Mouse (Mus musculus) CH12.LX (cell line): Measurements from ENCODE around the gene Wdr95. TPM values are rescaled to one million over a fixed set of nuclear protein-coding genes. Genes with fewer than 3 reads are reported as not detected.

Experiments used
- DNase-seq: peaks from one replicate; pipeline ENCODE4 v3.0.0-alpha.2; 2013; ENCODE audit errors: extremely low read depth
- H3K27ac ChIP-seq: 2 replicates; pipeline ENCODE4 v1.5.1; 2012; ENCODE audit warnings: low read depth, mild to moderate bottlenecking, control low read depth, moderate library complexity; ENCODE audit not compliant: insufficient read depth
- H3K27me3 ChIP-seq: replicated peaks from 2 replicates; pipeline ENCODE3; 2012; ENCODE audit warnings: inconsistent platforms
- H3K36me3 ChIP-seq, 2 experiments: replicated peaks in 1 of 2; 2 replicates each; pipeline versions ENCODE3 to v1.6.1; 2012; ENCODE audit warnings: inconsistent platforms in 1 of 2, low read length in 1 of 2, mild to moderate bottlenecking in 1 of 2, mixed read lengths in 1 of 2, moderate library complexity in 1 of 2; ENCODE audit not compliant: control insufficient read depth in 1 of 2, insufficient read depth in 1 of 2
- H3K4me1 ChIP-seq, 2 experiments: 2 replicates each; pipeline ENCODE4 v1.6.1; 2012; ENCODE audit warnings: inconsistent platforms in 1 of 2, moderate library complexity in 1 of 2; ENCODE audit not compliant: insufficient read depth in 2 of 2, control insufficient read depth in 1 of 2
- H3K4me2 ChIP-seq: 2 replicates; pipeline ENCODE4 v1.6.1; 2012; ENCODE audit warnings: low read depth, mild to moderate bottlenecking, control low read depth; ENCODE audit not compliant: poor library complexity, insufficient read depth, severe bottlenecking
- H3K4me3 ChIP-seq, 3 experiments: fragments of 150-350 bp in 1 of 3; sonication (generic) in 1 of 3; replicated peaks in 1 of 3; 2 replicates each; pipeline versions ENCODE3 to v1.5.1; 2011 to 2012; ENCODE audit warnings: low read depth in 2 of 3, low read length in 2 of 3, mild to moderate bottlenecking in 2 of 3, moderate library complexity in 2 of 3, control low read depth in 1 of 3, improper control_type of control experiment in 1 of 3, inconsistent platforms in 1 of 3, mixed read lengths in 1 of 3; ENCODE audit not compliant: poor library complexity in 1 of 3
- H3K79me2 ChIP-seq: replicated peaks from 2 replicates; pipeline ENCODE4 v1.6.1; 2012; ENCODE audit warnings: mild to moderate bottlenecking, moderate library complexity; ENCODE audit not compliant: control insufficient read depth, poor library complexity, insufficient read depth, severe bottlenecking; ENCODE audit errors: extremely low read depth
- H3K9ac ChIP-seq: 2 replicates; pipeline ENCODE4 v1.6.1; 2012; ENCODE audit warnings: low read depth, mild to moderate bottlenecking, control low read depth, moderate library complexity; ENCODE audit not compliant: insufficient read depth
- H3K9me3 ChIP-seq: replicated peaks from 2 replicates; pipeline ENCODE3; 2012; ENCODE audit warnings: low read length, inconsistent platforms, mixed read lengths
- CTCF ChIP-seq, 2 experiments: IDR thresholded peaks in 1 of 2; conservative IDR thresholded peaks in 1 of 2; 2 replicates each; pipeline ENCODE4 v1.5.1; 2011 to 2012; ENCODE audit warnings: low read depth in 2 of 2, low read length in 2 of 2, improper control_type of control experiment in 1 of 2, inconsistent platforms in 1 of 2, mild to moderate bottlenecking in 1 of 2, moderate library complexity in 1 of 2
- EP300 ChIP-seq: IDR thresholded peaks from 2 replicates; pipeline ENCODE4 v1.6.1; 2011; ENCODE audit warnings: low read length, improper control_type of control experiment
- GABPA ChIP-seq: IDR thresholded peaks from 2 replicates; pipeline ENCODE4 v1.6.1; 2012; ENCODE audit warnings: low read depth, low read length, improper control_type of control experiment, inconsistent platforms; ENCODE audit not compliant: insufficient replicate concordance
- JUND ChIP-seq: conservative IDR thresholded peaks from 2 replicates; pipeline ENCODE4 v1.6.1; 2011; ENCODE audit warnings: low read depth, low read length, improper control_type of control experiment
- KAT2A ChIP-seq: IDR thresholded peaks from 2 replicates; pipeline ENCODE4 v1.6.1; 2012; ENCODE audit warnings: low read length, improper control_type of control experiment, inconsistent platforms; ENCODE audit not compliant: insufficient replicate concordance
- MAZ ChIP-seq: IDR thresholded peaks from 2 replicates; pipeline ENCODE4 v1.6.1; 2012; ENCODE audit warnings: low read depth, mild to moderate bottlenecking, inconsistent platforms, low read length, improper control_type of control experiment, moderate library complexity
- MXI1 ChIP-seq: IDR thresholded peaks from 2 replicates; pipeline ENCODE4 v1.6.1; 2011; ENCODE audit warnings: mild to moderate bottlenecking, low read depth, low read length, improper control_type of control experiment
- MYC ChIP-seq: IDR thresholded peaks from 2 replicates; pipeline ENCODE4 v1.6.1; 2011; ENCODE audit warnings: low read depth, mild to moderate bottlenecking, improper control_type of control experiment, low read length
- NELFE ChIP-seq: IDR thresholded peaks from 2 replicates; pipeline ENCODE4 v1.6.1; 2011; ENCODE audit warnings: low read depth, low read length, improper control_type of control experiment
- NRF1 ChIP-seq: IDR thresholded peaks from 2 replicates; pipeline ENCODE4 v1.6.1; 2014; ENCODE audit warnings: low read depth, mild to moderate bottlenecking, inconsistent platforms, low read length, improper control_type of control experiment, moderate library complexity
- RCOR1 ChIP-seq: conservative IDR thresholded peaks from 2 replicates; pipeline ENCODE4 v1.6.1; 2012; ENCODE audit warnings: low read depth, mild to moderate bottlenecking, inconsistent platforms, low read length, improper control_type of control experiment
- SMC3 ChIP-seq: IDR thresholded peaks from 2 replicates; pipeline ENCODE4 v1.6.1; 2011; ENCODE audit warnings: low read depth, low read length, improper control_type of control experiment
- ZC3H11A ChIP-seq: IDR thresholded peaks from 2 replicates; pipeline ENCODE4 v1.6.1; 2012; ENCODE audit warnings: low read depth, mild to moderate bottlenecking, inconsistent platforms, low read length, improper control_type of control experiment
- ZMIZ1 ChIP-seq: IDR thresholded peaks from 2 replicates; pipeline ENCODE4 v1.6.1; 2012; ENCODE audit warnings: low read depth, mild to moderate bottlenecking, inconsistent platforms, low read length, improper control_type of control experiment
- dilution Hi-C: fragments of 300-500 bp; cut with MboI; formaldehyde crosslinking; loops from 2 replicates; pipeline ENCODE4 v1.14.3; 2020; ENCODE audit warnings: low sequenced_read_pairs; ENCODE audit not compliant: extremely low pct_unique_long_range_greater_than_20kb, extremely low pct_ligation_motif_present
- in situ Hi-C: fragments of 300-500 bp; cut with MboI; formaldehyde crosslinking; loops from 3 replicates; pipeline ENCODE4 v1.14.3; 2019; ENCODE audit warnings: low sequenced_read_pairs, low pct_ligation_motif_present, low pct_unique_long_range_greater_than_20kb, mixed read lengths
- polyA plus RNA-seq: library from polyadenylated mRNA; unstranded; fragments of >175 nt; gene quantifications from 2 replicates; pipeline ENCODE4 v1.2.1, GENCODE M21; 2012; ENCODE audit warnings: low read depth; ENCODE audit not compliant: insufficient read length
- total RNA-seq, 2 experiments: library from RNA; depleted of rRNA; stranded (reverse); fragments of 300-350 nt in 1 of 2; fragments of >200 nt in 1 of 2; gene quantifications; 2 replicates each; pipeline ENCODE4 v1.2.3; 2012 to 2014

The Wdr95 gene
- total and polyA plus RNA-seq, 3 experiments = not detected

- dilution Hi-C loops = no loop called here
- H3K79me2 ChIP-seq = no peaks in the 10 kb centered on the region
- H3K4me2 ChIP-seq = no peak overlapping the region
- peaks cover 0 to 4% of the 10 kb centered on the region in 2 experiments; a peak in 2 of 4 replicates for H3K4me1 ChIP-seq
- no peaks in the 10 kb centered on the region for H3K36me3 ChIP-seq
- H3K4me3 ChIP-seq = no peak overlapping the region
- H3K27me3 ChIP-seq = no peaks in the 10 kb centered on the region
- no peak overlapping the region for H3K27ac ChIP-seq
- in situ Hi-C loops = no loop called here
- TF ChIP-seq NELFE (no peak), CTCF (conservative IDR thresholded peaks at IDR 0.05 in 1 of 2, IDR thresholded peaks at IDR 0.05 in 1 of 2; ENCODE audit: low read depth in 2 of 2, low read length in 2 of 2) (peak; percentile 51 to 74), SMC3 (peak; percentile 31; the same call in 1 of the 2 replicates)
- peak; percentile 16 for DNase-seq
- no peak overlapping the region for H3K9ac ChIP-seq
- H3K9me3 ChIP-seq = peaks cover 2% of the 10 kb centered on the region
Measured at GRCm38 (mm10) chr5:149483321-149484052, 45.0 kb upstream of the Wdr95 start.

GRCm38 (mm10) chr5:149484270-149484669 lies 44.2 kb upstream of the Wdr95 start:
- no peak overlapping the region for H3K4me3 ChIP-seq
- no peak for TF ChIP-seq ZMIZ1
- TF ChIP-seq NRF1 = no peak
- no peak for TF ChIP-seq GABPA
- no peak for TF ChIP-seq JUND
- TF ChIP-seq EP300 = no peak
- no peak for TF ChIP-seq RCOR1
- no peak for TF ChIP-seq ZC3H11A
- TF ChIP-seq KAT2A = no peak
- no peak for TF ChIP-seq NELFE
- no peak for TF ChIP-seq SMC3
- TF ChIP-seq MAZ = no peak
- no peak for TF ChIP-seq MXI1
- TF ChIP-seq MYC = no peak
- TF ChIP-seq, all 38 proteins: peak for 0
- no peak for DNase-seq
- H3K27me3 ChIP-seq = no peaks in the 10 kb centered on the region
- no peaks in the 10 kb centered on the region for H3K36me3 ChIP-seq
- H3K79me2 ChIP-seq = no peaks in the 10 kb centered on the region
- H3K9ac ChIP-seq = no peak overlapping the region
- peaks cover 2% of the 10 kb centered on the region for H3K9me3 ChIP-seq
- H3K4me1 ChIP-seq = peaks cover 0 to 10% of the 10 kb centered on the region in 2 experiments; a peak in 2 of 4 replicates
- H3K4me2 ChIP-seq = no peak overlapping the region
- dilution Hi-C loops (no loop called here), in situ Hi-C loops (no loop called here)
- H3K27ac ChIP-seq = no peak overlapping the region
